Mouse (Mus musculus) bone marrow, adult 2 months (tissue): Measurements from ENCODE around the gene Bik.

Source experiments
- CTCF ChIP-seq: fragments of 200-500 bp; IDR thresholded peaks from 2 replicates; pipeline ENCODE4 v1.5.1; 2011; ENCODE audit warnings: low read length, control low read depth; ENCODE audit not compliant: control insufficient read depth, insufficient read depth
- POLR2A ChIP-seq: fragments of 200-500 bp; IDR thresholded peaks from 2 replicates; pipeline ENCODE4 v1.6.1; 2011; ENCODE audit warnings: low read depth, mild to moderate bottlenecking, control low read depth, low read length, borderline replicate concordance; ENCODE audit not compliant: control insufficient read depth

DNA sequence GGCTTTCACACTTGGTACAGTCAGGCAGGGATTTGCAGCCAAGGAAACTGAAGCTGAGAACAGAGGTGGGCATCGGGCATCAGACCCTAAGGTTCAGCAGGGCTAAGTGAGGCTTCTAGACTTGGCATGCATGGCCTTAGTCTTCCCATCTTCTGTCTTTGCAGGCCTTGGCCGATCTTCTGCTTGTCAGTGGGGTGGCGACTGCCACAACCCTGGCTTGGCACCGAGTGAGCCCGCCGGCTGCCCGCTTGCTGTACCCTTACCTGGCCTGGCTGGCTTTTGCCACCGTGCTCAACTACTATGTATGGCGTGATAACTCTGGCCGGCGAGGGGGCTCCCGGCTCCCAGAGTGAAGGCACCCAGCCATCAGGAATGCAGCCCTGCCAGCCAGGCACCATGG is 46.9 kb downstream of the Bik start:
- TF ChIP-seq CTCF (no peak), POLR2A (no peak)
